Mouse (Mus musculus): ENCODE data around the gene 6030458C11Rik. TPM values are rescaled to one million over a fixed set of nuclear protein-coding genes. Genes with fewer than 3 reads are reported as not detected.

The 6030458C11Rik gene
- polyA plus RNA-seq, 1 experiment from 2014 or later = 35.1 TPM

GRCm38 (mm10) chr15:12800405-12801141 is 23.9 kb downstream of the 6030458C11Rik start:
- 24% methylated on average over 15 of the region's 15 CpGs for WGBS
- no peak for TF ChIP-seq CTCF (IDR thresholded peaks at IDR 0.05; ENCODE audit: low read depth)
- DNase-seq (no peak), ATAC-seq (ENCODE audit: insufficient read depth) (no peak)
- no peak overlapping the region for H3K4me2 ChIP-seq
- no peak overlapping the region for H3K4me3 ChIP-seq (ENCODE audit: low read depth, low read length)
- H3K27me3 ChIP-seq (ENCODE audit: insufficient read depth, low read length) = no peaks in the 10 kb centered on the region
- no peaks in the 10 kb centered on the region for H3K36me3 ChIP-seq (ENCODE audit: insufficient read depth)
- H3K27ac ChIP-seq (ENCODE audit: low read depth) = no peak overlapping the region
- H3K4me1 ChIP-seq (ENCODE audit: insufficient read depth) = no peaks in the 10 kb centered on the region
- H3K9me3 ChIP-seq (ENCODE audit: low read depth, low read length) = no peaks in the 10 kb centered on the region
- H3K9ac ChIP-seq = no peak overlapping the region

- Histone ChIP-seq H3K4me3 (ENCODE audit: low read depth, low read length) (no peak overlapping the region), H3K4me1 (ENCODE audit: insufficient read depth) (no peaks in the 10 kb centered on the region), H3K9me3 (ENCODE audit: low read depth, low read length) (no peaks in the 10 kb centered on the region), H3K36me3 (ENCODE audit: insufficient read depth) (no peaks in the 10 kb centered on the region), H3K9ac (no peak overlapping the region), H3K4me2 (no peak overlapping the region), H3K27me3 (ENCODE audit: insufficient read depth, low read length) (no peaks in the 10 kb centered on the region), H3K27ac (ENCODE audit: low read depth) (no peak overlapping the region)
- no peak for ATAC-seq (ENCODE audit: insufficient read depth)
- no peak for DNase-seq
- TF ChIP-seq CTCF (IDR thresholded peaks at IDR 0.05; ENCODE audit: low read depth) = no peak
- 62% methylated on average over 6 of the region's 6 CpGs for WGBS
Observed at GRCm38 (mm10) chr15:12798043-12798442, 26.4 kb downstream of the 6030458C11Rik start.

- Histone ChIP-seq H3K27ac (ENCODE audit: low read depth) (no peak overlapping the region), H3K4me1 (ENCODE audit: insufficient read depth) (no peaks in the 10 kb centered on the region), H3K4me3 (ENCODE audit: low read depth, low read length) (no peak overlapping the region), H3K9ac (no peak overlapping the region), H3K36me3 (ENCODE audit: insufficient read depth) (no peaks in the 10 kb centered on the region), H3K27me3 (ENCODE audit: insufficient read depth, low read length) (no peaks in the 10 kb centered on the region), H3K4me2 (no peak overlapping the region), H3K9me3 (ENCODE audit: low read depth, low read length) (no peaks in the 10 kb centered on the region)
- WGBS = 45% methylated on average over 13 of the region's 13 CpGs
- ATAC-seq (ENCODE audit: insufficient read depth) = no peak
- no peak for DNase-seq
- no peak for TF ChIP-seq CTCF (IDR thresholded peaks at IDR 0.05; ENCODE audit: low read depth)
Observed at GRCm38 (mm10) chr15:12795909-12796470, 28.5 kb downstream of the 6030458C11Rik start.

DNA sequence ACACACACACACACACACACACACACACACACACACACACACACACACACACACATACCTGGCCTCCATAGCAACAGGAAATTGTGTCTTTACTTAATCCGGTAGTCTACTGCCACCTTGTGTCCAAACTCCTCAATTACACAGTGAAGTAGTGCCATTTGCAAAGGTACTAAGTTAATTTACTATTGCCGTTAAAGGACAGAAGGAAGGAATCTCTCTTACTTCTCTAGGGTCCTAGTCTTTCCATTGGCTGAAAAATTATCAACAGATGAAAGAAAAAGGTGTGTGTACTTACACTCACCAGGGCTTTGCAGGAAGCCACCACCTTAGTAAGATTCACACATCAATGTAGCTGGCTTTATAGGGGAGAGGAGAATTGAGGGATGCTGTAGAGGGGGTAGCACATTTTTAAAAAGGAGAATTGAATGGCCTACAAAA is 29.0 kb downstream of the 6030458C11Rik start:
- H3K4me2 ChIP-seq = no peak overlapping the region
- no peaks in the 10 kb centered on the region for H3K9me3 ChIP-seq (ENCODE audit: low read depth, low read length)
- TF ChIP-seq CTCF (IDR thresholded peaks at IDR 0.05; ENCODE audit: low read depth) = peak; percentile 87
- no peak overlapping the region for H3K27ac ChIP-seq (ENCODE audit: low read depth)
- ATAC-seq (ENCODE audit: insufficient read depth) (peak; percentile 39; the same call in 1 of the 2 replicates), DNase-seq (peak; percentile 95)
- H3K4me1 ChIP-seq (ENCODE audit: insufficient read depth) = no peaks in the 10 kb centered on the region
- no peak overlapping the region for H3K4me3 ChIP-seq (ENCODE audit: low read depth, low read length)
- H3K9ac ChIP-seq = no peak overlapping the region
- H3K36me3 ChIP-seq (ENCODE audit: insufficient read depth) = no peaks in the 10 kb centered on the region
- H3K27me3 ChIP-seq (ENCODE audit: insufficient read depth, low read length) = no peaks in the 10 kb centered on the region
- 2% methylated on average over 2 of the region's 2 CpGs for WGBS

DNA sequence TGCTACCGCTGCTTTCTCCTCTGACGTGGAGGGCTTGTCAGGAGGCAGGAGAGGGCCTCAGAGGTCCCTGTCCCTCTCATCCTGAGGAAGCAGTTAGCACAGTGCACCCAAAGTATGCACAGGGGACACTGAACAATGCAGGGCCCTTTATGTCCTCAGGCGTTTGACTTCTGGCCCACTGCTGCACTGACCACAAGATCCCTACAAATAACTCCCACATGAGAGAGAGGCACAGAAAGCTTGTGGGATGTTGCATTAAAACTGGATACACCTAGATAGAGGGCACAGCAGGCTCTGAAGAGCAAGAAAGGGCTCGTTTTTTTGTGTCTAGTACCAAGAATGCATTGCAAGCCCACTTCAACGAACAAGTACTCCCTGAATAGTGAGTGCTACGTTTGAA is 30.1 kb downstream of the 6030458C11Rik start:
- Histone ChIP-seq H3K9ac (no peak overlapping the region), H3K4me3 (ENCODE audit: low read depth, low read length) (no peak overlapping the region), H3K4me2 (no peak overlapping the region), H3K36me3 (ENCODE audit: insufficient read depth) (no peaks in the 10 kb centered on the region), H3K27me3 (ENCODE audit: insufficient read depth, low read length) (no peaks in the 10 kb centered on the region), H3K4me1 (ENCODE audit: insufficient read depth) (no peaks in the 10 kb centered on the region), H3K9me3 (ENCODE audit: low read depth, low read length) (no peaks in the 10 kb centered on the region), H3K27ac (ENCODE audit: low read depth) (no peak overlapping the region)
- 63% methylated on average over 6 of the region's 6 CpGs for WGBS
- ATAC-seq (ENCODE audit: insufficient read depth) (no peak), DNase-seq (no peak)
- TF ChIP-seq CTCF (IDR thresholded peaks at IDR 0.05; ENCODE audit: low read depth) = no peak

GRCm38 (mm10) chr15:12789406-12789867 is 35.0 kb downstream of the 6030458C11Rik start:
- DNase-seq (peak; percentile 52), ATAC-seq (ENCODE audit: insufficient read depth) (peak; percentile 81)
- Histone ChIP-seq H3K36me3 (ENCODE audit: insufficient read depth) (no peaks in the 10 kb centered on the region), H3K4me2 (peak overlapping the region; percentile 21; the same call in 1 of the 2 replicates), H3K27ac (ENCODE audit: low read depth) (0 out of 2 replicates have a peak overlapping the region, but pooled peaks have one; percentile 44), H3K9ac (no peak overlapping the region), H3K27me3 (ENCODE audit: insufficient read depth, low read length) (no peaks in the 10 kb centered on the region), H3K9me3 (ENCODE audit: low read depth, low read length) (no peaks in the 10 kb centered on the region), H3K4me1 (ENCODE audit: insufficient read depth) (no peaks in the 10 kb centered on the region), H3K4me3 (ENCODE audit: low read depth, low read length) (no peak overlapping the region)
- TF ChIP-seq CTCF (IDR thresholded peaks at IDR 0.05; ENCODE audit: low read depth) = no peak
- WGBS = 18% methylated on average over 10 of the region's 10 CpGs

- Histone ChIP-seq H3K9ac (no peak overlapping the region), H3K4me2 (no peak overlapping the region), H3K36me3 (ENCODE audit: insufficient read depth) (no peaks in the 10 kb centered on the region), H3K4me1 (ENCODE audit: insufficient read depth) (no peaks in the 10 kb centered on the region), H3K4me3 (ENCODE audit: low read depth, low read length) (no peak overlapping the region), H3K27ac (ENCODE audit: low read depth) (no peak overlapping the region), H3K9me3 (ENCODE audit: low read depth, low read length) (no peaks in the 10 kb centered on the region), H3K27me3 (ENCODE audit: insufficient read depth, low read length) (no peaks in the 10 kb centered on the region)
- DNase-seq = no peak
- WGBS = 79% methylated on average over 5 of the region's 5 CpGs
- ATAC-seq (ENCODE audit: insufficient read depth) = no peak
- no peak for TF ChIP-seq CTCF (IDR thresholded peaks at IDR 0.05; ENCODE audit: low read depth)
Observed at GRCm38 (mm10) chr15:12788536-12788935, 35.9 kb downstream of the 6030458C11Rik start.

Data from lung, embryonic 14.5 days (tissue).